Mouse (Mus musculus): ENCODE measurements at regions not wholly inside any gene's neighbourhood (a gene's known extent, or its start where the extent isn't known, plus 50 kb on each side); places are given as distances from the start of the nearest gene placed in this dataset.

- DNase-seq (ENCODE audit: low spot score) = no peak
- ATAC-seq (ENCODE audit: low FRiP score) = no peak
- 73% methylated on average over 1 of the region's 1 CpGs for WGBS
- Histone ChIP-seq H3K9me3 (ENCODE audit: control insufficient read depth, low read length) (no peaks in the 10 kb centered on the region), H3K9ac (ENCODE audit: low read depth, low read length) (no peak overlapping the region), H3K27me3 (ENCODE audit: control insufficient read depth, insufficient read depth, low read length) (no peaks in the 10 kb centered on the region), H3K4me1 (replicated peaks; ENCODE audit: control insufficient read depth, insufficient read depth, low read length) (no peaks in the 10 kb centered on the region), H3K36me3 (ENCODE audit: control insufficient read depth, insufficient read depth, low read length) (no peaks in the 10 kb centered on the region), H3K4me3 (ENCODE audit: low read depth, low read length) (no peak overlapping the region), H3K4me2 (replicated peaks; ENCODE audit: low read depth, low read length) (no peak overlapping the region), H3K27ac (ENCODE audit: low read depth, low read length) (no peak overlapping the region)
Observed at GRCm38 (mm10) chr16:78121668-78122067, 179.6 kb upstream of the Cxadr start.

- H3K27me3 ChIP-seq (ENCODE audit: control insufficient read depth, insufficient read depth, low read length) = no peaks in the 10 kb centered on the region
- no peaks in the 10 kb centered on the region for H3K9me3 ChIP-seq (ENCODE audit: control insufficient read depth, low read length)
- DNase-seq (ENCODE audit: low spot score) (no peak), ATAC-seq (ENCODE audit: low FRiP score) (no peak)
- H3K36me3 ChIP-seq (ENCODE audit: control insufficient read depth, insufficient read depth, low read length) = no peaks in the 10 kb centered on the region
- no peak overlapping the region for H3K4me2 ChIP-seq (replicated peaks; ENCODE audit: low read depth, low read length)
- H3K4me1 ChIP-seq (replicated peaks; ENCODE audit: control insufficient read depth, insufficient read depth, low read length) = no peaks in the 10 kb centered on the region
- no peak overlapping the region for H3K27ac ChIP-seq (ENCODE audit: low read depth, low read length)
- 81% methylated on average over 2 of the region's 2 CpGs for WGBS
- H3K4me3 ChIP-seq (ENCODE audit: low read depth, low read length) = no peak overlapping the region
- no peak overlapping the region for H3K9ac ChIP-seq (ENCODE audit: low read depth, low read length)
Observed at GRCm38 (mm10) chr16:78120346-78120899, 180.9 kb upstream of the Cxadr start.

- Histone ChIP-seq H3K27ac (ENCODE audit: low read depth, low read length) (no peak overlapping the region), H3K27me3 (ENCODE audit: control insufficient read depth, insufficient read depth, low read length) (no peaks in the 10 kb centered on the region), H3K4me3 (ENCODE audit: low read depth, low read length) (no peak overlapping the region), H3K9ac (ENCODE audit: low read depth, low read length) (no peak overlapping the region), H3K9me3 (ENCODE audit: control insufficient read depth, low read length) (no peaks in the 10 kb centered on the region), H3K4me1 (replicated peaks; ENCODE audit: control insufficient read depth, insufficient read depth, low read length) (no peaks in the 10 kb centered on the region), H3K4me2 (replicated peaks; ENCODE audit: low read depth, low read length) (no peak overlapping the region), H3K36me3 (ENCODE audit: control insufficient read depth, insufficient read depth, low read length) (no peaks in the 10 kb centered on the region)
- ATAC-seq (ENCODE audit: low FRiP score) = no peak
- no peak for DNase-seq (ENCODE audit: low spot score)
Observed at GRCm38 (mm10) chr16:78104246-78104645, 197.0 kb upstream of the Cxadr start.

GRCm38 (mm10) chr16:78101415-78102326 is 199.6 kb upstream of the Cxadr start:
- H3K27me3 ChIP-seq (ENCODE audit: control insufficient read depth, insufficient read depth, low read length) = no peaks in the 10 kb centered on the region
- H3K4me2 ChIP-seq (replicated peaks; ENCODE audit: low read depth, low read length) = no peak overlapping the region
- H3K4me3 ChIP-seq (ENCODE audit: low read depth, low read length) = no peak overlapping the region
- no peak overlapping the region for H3K9ac ChIP-seq (ENCODE audit: low read depth, low read length)
- DNase-seq (ENCODE audit: low spot score) (peak; percentile 29), ATAC-seq (ENCODE audit: low FRiP score) (peak; percentile 83)
- 33% methylated on average over 14 of the region's 14 CpGs for WGBS
- H3K36me3 ChIP-seq (ENCODE audit: control insufficient read depth, insufficient read depth, low read length) = no peaks in the 10 kb centered on the region
- H3K4me1 ChIP-seq (replicated peaks; ENCODE audit: control insufficient read depth, insufficient read depth, low read length) = no peaks in the 10 kb centered on the region
- no peaks in the 10 kb centered on the region for H3K9me3 ChIP-seq (ENCODE audit: control insufficient read depth, low read length)
- no peak overlapping the region for H3K27ac ChIP-seq (ENCODE audit: low read depth, low read length)

GRCm38 (mm10) chr16:78099842-78100241 is 201.4 kb upstream of the Cxadr start:
- H3K4me3 ChIP-seq (ENCODE audit: low read depth, low read length) = no peak overlapping the region
- no peaks in the 10 kb centered on the region for H3K36me3 ChIP-seq (ENCODE audit: control insufficient read depth, insufficient read depth, low read length)
- ATAC-seq (ENCODE audit: low FRiP score) (no peak), DNase-seq (ENCODE audit: low spot score) (no peak)
- H3K4me1 ChIP-seq (replicated peaks; ENCODE audit: control insufficient read depth, insufficient read depth, low read length) = no peaks in the 10 kb centered on the region
- H3K4me2 ChIP-seq (replicated peaks; ENCODE audit: low read depth, low read length) = no peak overlapping the region
- 87% methylated on average over 2 of the region's 2 CpGs for WGBS
- no peaks in the 10 kb centered on the region for H3K9me3 ChIP-seq (ENCODE audit: control insufficient read depth, low read length)
- H3K27ac ChIP-seq (ENCODE audit: low read depth, low read length) = no peak overlapping the region
- H3K9ac ChIP-seq (ENCODE audit: low read depth, low read length) = no peak overlapping the region
- no peaks in the 10 kb centered on the region for H3K27me3 ChIP-seq (ENCODE audit: control insufficient read depth, insufficient read depth, low read length)

- Histone ChIP-seq H3K27me3 (ENCODE audit: control insufficient read depth, insufficient read depth, low read length) (no peaks in the 10 kb centered on the region), H3K4me3 (ENCODE audit: low read depth, low read length) (no peak overlapping the region), H3K4me2 (replicated peaks; ENCODE audit: low read depth, low read length) (no peak overlapping the region), H3K9ac (ENCODE audit: low read depth, low read length) (no peak overlapping the region), H3K4me1 (replicated peaks; ENCODE audit: control insufficient read depth, insufficient read depth, low read length) (no peaks in the 10 kb centered on the region), H3K36me3 (ENCODE audit: control insufficient read depth, insufficient read depth, low read length) (no peaks in the 10 kb centered on the region), H3K9me3 (ENCODE audit: control insufficient read depth, low read length) (no peaks in the 10 kb centered on the region), H3K27ac (ENCODE audit: low read depth, low read length) (no peak overlapping the region)
- no peak for DNase-seq (ENCODE audit: low spot score)
- WGBS = 83% methylated on average over 6 of the region's 6 CpGs
- no peak for ATAC-seq (ENCODE audit: low FRiP score)
Observed at GRCm38 (mm10) chr16:78099114-78099513, 202.2 kb upstream of the Cxadr start.

- 81% methylated on average over 6 of the region's 6 CpGs for WGBS
- H3K4me3 ChIP-seq (ENCODE audit: low read depth, low read length) = no peak overlapping the region
- DNase-seq (ENCODE audit: low spot score) = no peak
- H3K9ac ChIP-seq (ENCODE audit: low read depth, low read length) = no peak overlapping the region
- H3K4me2 ChIP-seq (replicated peaks; ENCODE audit: low read depth, low read length) = no peak overlapping the region
- no peak for ATAC-seq (ENCODE audit: low FRiP score)
- H3K36me3 ChIP-seq (ENCODE audit: control insufficient read depth, insufficient read depth, low read length) = no peaks in the 10 kb centered on the region
- H3K9me3 ChIP-seq (ENCODE audit: control insufficient read depth, low read length) = no peaks in the 10 kb centered on the region
- no peaks in the 10 kb centered on the region for H3K4me1 ChIP-seq (replicated peaks; ENCODE audit: control insufficient read depth, insufficient read depth, low read length)
- H3K27ac ChIP-seq (ENCODE audit: low read depth, low read length) = no peak overlapping the region
- H3K27me3 ChIP-seq (ENCODE audit: control insufficient read depth, insufficient read depth, low read length) = no peaks in the 10 kb centered on the region
Observed at GRCm38 (mm10) chr16:78098555-78098954, 202.7 kb upstream of the Cxadr start.

GRCm38 (mm10) chr16:78096571-78096970 is 204.7 kb upstream of the Cxadr start:
- 54% methylated on average over 1 of the region's 1 CpGs for WGBS
- Histone ChIP-seq H3K27ac (ENCODE audit: low read depth, low read length) (no peak overlapping the region), H3K4me3 (ENCODE audit: low read depth, low read length) (no peak overlapping the region), H3K9ac (ENCODE audit: low read depth, low read length) (no peak overlapping the region), H3K4me2 (replicated peaks; ENCODE audit: low read depth, low read length) (no peak overlapping the region), H3K9me3 (ENCODE audit: control insufficient read depth, low read length) (no peaks in the 10 kb centered on the region), H3K27me3 (ENCODE audit: control insufficient read depth, insufficient read depth, low read length) (no peaks in the 10 kb centered on the region), H3K36me3 (ENCODE audit: control insufficient read depth, insufficient read depth, low read length) (no peaks in the 10 kb centered on the region), H3K4me1 (replicated peaks; ENCODE audit: control insufficient read depth, insufficient read depth, low read length) (no peaks in the 10 kb centered on the region)
- no peak for ATAC-seq (ENCODE audit: low FRiP score)
- no peak for DNase-seq (ENCODE audit: low spot score)

- no peak overlapping the region for H3K9ac ChIP-seq (ENCODE audit: low read depth, low read length)
- H3K27me3 ChIP-seq (ENCODE audit: control insufficient read depth, insufficient read depth, low read length) = no peaks in the 10 kb centered on the region
- ATAC-seq (ENCODE audit: low FRiP score) (no peak), DNase-seq (ENCODE audit: low spot score) (no peak)
- no peak overlapping the region for H3K27ac ChIP-seq (ENCODE audit: low read depth, low read length)
- no peaks in the 10 kb centered on the region for H3K36me3 ChIP-seq (ENCODE audit: control insufficient read depth, insufficient read depth, low read length)
- WGBS = 93% methylated on average over 3 of the region's 3 CpGs
- no peaks in the 10 kb centered on the region for H3K9me3 ChIP-seq (ENCODE audit: control insufficient read depth, low read length)
- H3K4me2 ChIP-seq (replicated peaks; ENCODE audit: low read depth, low read length) = no peak overlapping the region
- H3K4me3 ChIP-seq (ENCODE audit: low read depth, low read length) = no peak overlapping the region
- no peaks in the 10 kb centered on the region for H3K4me1 ChIP-seq (replicated peaks; ENCODE audit: control insufficient read depth, insufficient read depth, low read length)
Observed at GRCm38 (mm10) chr16:78090155-78090554, 211.1 kb upstream of the Cxadr start.

All from hindbrain, embryonic 11.5 days (tissue).